Mouse (Mus musculus) heart, adult 18-20 months (tissue): ENCODE data around the gene Zcchc10. TPM values are rescaled to one million over a fixed set of nuclear protein-coding genes. Genes with fewer than 3 reads are reported as not detected.
A peak's percentile ranks its signal among the peaks of the same experiment; 100 is the strongest.
"Not testable (repeated sequence)": the region's sequence is repeated elsewhere in the genome, so short reads cannot be mapped to it uniquely, and the experiment has no call there.

ENCODE experiments used
- DNase-seq, 2 experiments: peaks; one replicate each; pipeline ENCODE4 v3.0.0; 2021 to 2022; ENCODE audit warnings: mixed read lengths in 1 of 2
- total RNA-seq, 2 experiments: library from RNA; stranded (reverse); gene quantifications; 2 replicates each; pipeline ENCODE4 v1.2.3; 2021

Gene Zcchc10
- total RNA-seq, 2 experiments from 2014 or later: 6.1 to 6.6 TPM

DNA sequence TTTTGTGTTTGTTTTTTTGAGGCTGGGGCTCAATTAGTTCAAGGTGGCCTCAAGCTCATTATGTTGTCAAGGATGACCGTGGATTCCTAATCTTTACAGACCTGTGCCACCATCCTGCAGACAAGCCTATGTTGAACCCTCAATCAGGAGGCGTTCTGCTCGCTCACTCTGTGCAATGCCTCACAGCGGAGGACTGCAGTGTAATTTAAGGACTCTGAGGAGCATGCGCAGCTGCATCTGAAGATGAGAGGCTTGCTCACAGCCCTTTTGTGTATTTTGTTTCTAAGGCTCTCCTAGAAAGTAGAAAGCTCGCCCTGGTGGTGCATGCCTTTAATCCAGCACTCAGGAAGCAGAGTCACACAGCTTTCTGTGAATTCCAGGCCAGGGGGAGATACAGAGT, 7.5 kb upstream of the Zcchc10 start:
- no peak for DNase-seq

- DNase-seq: no peak
These were observed 6.4 kb upstream of the Zcchc10 start for GRCm38 (mm10) chr11:53318041-53318440.

- DNase-seq: not testable (repeated sequence)
These were observed 5.9 kb upstream of the Zcchc10 start for GRCm38 (mm10) chr11:53318568-53318967.

- DNase-seq: not testable (repeated sequence)
These were observed 4.6 kb upstream of the Zcchc10 start for GRCm38 (mm10) chr11:53319867-53320266.

- DNase-seq: no peak
These were observed 5.8 kb downstream of the Zcchc10 start for GRCm38 (mm10) chr11:53330325-53330724.

DNA sequence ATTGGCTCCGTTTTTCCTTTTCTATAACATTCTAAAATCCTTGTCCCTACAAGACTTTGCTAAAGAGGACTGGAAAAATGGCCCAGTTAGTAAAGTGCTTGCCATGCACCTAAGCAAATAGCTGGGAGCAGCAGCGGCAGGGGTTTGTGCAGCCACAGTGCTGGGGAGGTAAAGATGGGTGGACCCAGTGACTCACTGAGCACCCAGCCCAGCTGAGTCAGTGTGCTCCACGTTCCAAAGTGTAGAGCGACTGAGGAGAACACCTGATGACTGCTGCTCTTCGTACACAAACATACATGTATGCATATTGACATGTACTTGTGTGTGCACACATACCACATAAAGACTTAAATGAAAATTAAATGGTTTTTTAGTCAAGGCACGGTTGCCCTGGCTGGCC, 6.6 kb downstream of the Zcchc10 start:
- DNase-seq: no peak

DNA sequence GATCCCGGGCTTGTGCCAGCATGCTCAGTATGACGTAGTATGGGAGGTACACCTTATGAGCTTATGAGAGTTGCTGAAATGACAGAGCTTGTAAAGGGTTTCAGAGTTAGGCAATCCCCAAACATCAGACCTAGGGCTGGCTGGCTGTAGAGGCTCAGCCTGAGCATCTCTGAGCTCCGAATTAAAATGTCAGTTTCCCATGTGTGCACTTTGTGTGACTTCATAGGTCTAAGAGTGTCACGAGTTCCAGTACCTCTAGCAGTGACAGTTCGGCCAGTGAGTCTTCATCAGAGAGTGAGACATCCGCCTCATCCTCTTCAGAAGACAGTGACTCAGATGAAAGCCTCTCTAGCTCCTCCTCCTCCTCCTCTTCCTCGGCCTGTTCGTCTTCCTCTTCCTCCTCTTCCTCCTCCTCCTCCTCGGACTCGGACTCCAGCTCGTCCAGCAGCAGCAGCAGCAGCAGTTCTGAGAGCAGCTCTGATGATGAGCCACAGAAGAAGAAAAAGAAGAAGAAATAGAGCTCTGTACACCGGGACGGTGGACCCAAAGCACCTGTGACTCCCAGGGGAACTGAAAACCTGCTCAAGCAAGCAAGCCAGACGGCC, 7.7 kb downstream of the Zcchc10 start:
- no peak for DNase-seq

- no peak for DNase-seq
These were observed 11.2 kb downstream of the Zcchc10 start for GRCm38 (mm10) chr11:53335505-53336181.

GRCm38 (mm10) chr11:53336182-53336571, 11.7 kb downstream of the Zcchc10 start:
- no peak for DNase-seq

DNA sequence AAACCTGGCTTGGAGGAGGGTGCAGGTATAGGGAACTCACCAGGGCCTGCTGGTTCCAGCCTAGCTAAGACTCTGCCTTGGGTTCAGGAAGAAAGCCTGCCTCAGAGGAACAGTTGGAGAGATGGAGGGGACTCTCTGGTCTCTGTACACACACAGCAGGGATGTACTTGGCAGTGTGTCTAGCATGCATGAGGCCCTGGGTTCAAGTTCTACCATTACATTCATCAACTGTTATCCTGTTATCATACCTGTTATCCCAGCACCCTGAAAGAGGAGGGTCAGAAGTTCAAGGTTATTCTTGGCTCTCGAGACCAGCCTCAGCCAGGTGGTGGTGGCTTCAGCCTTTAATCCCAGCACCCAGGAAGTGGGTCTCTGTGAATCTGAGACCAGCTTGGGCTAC, 12.4 kb downstream of the Zcchc10 start:
- DNase-seq: no peak

- no peak for DNase-seq
These were observed 13.2 kb downstream of the Zcchc10 start for GRCm38 (mm10) chr11:53337684-53338083.

DNA sequence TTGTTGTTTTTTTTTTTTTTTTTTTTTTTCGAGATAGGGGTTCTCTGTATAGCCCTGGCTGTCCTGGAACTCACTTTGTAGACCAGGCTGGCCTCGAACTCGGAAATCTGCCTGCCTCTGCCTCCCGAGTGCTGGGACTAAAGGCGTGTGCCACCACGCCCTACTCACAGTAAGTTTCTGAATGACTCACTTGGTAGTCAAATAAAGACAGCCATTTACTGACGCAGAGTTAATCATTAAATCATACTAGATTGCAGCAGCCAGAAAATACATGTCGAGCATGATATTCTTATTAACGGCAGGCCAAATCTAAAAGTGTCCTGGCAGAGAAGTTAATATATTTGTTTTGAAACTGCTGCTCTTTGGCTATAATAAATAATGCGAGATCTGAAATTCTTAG, 16.5 kb downstream of the Zcchc10 start:
- DNase-seq: not testable (repeated sequence)

- DNase-seq: no peak
These were observed 18.2 kb downstream of the Zcchc10 start for GRCm38 (mm10) chr11:53342711-53343110.

GRCm38 (mm10) chr11:53345328-53345727, 20.8 kb downstream of the Zcchc10 start:
- no peak for DNase-seq

GRCm38 (mm10) chr11:53345738-53346137, 21.3 kb downstream of the Zcchc10 start:
- DNase-seq: no peak

GRCm38 (mm10) chr11:53350291-53351223, 26.1 kb downstream of the Zcchc10 start, which contains the start of gene Aff4:
TSS of gene Aff4 (plus strand) at chr11:53350833.
- DNase-seq: peak; percentile 88 to 94

DNA sequence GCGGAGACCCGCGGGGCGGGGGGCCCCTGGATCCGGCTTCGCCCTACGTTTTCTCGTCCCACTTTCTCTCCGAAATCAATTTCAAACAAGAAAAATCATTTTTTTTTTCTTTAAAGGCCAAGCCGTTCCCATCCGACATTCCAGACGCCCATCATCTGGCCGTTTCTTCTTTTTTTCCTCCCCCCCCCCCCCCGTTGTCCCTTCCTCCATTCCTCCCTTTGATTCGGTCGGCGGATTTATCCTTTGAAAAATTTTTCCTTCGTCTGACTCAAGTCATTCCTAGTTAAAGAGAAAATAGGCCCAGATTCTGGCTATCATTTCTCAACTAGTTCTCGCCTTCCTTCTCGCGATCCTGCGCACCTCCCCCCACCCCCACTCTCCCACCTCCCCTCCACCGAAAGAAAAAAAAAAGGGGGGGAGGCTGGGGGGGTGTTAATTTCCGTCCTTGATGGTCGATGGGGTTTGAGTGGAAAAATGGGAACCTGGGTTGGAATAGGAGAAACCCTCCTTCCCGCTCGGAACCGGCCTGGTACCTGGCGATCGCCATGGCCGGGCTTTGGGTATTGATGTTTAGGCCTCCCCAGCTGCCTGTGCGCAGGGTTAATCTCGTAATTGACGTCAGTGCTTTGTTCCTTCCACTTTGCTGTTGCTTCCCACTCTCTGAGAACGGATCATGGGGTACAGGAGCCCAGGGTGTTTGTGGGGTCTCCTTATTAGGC, 26.9 kb downstream of the Zcchc10 start:
- DNase-seq: peak; percentile 54 to 70

DNA sequence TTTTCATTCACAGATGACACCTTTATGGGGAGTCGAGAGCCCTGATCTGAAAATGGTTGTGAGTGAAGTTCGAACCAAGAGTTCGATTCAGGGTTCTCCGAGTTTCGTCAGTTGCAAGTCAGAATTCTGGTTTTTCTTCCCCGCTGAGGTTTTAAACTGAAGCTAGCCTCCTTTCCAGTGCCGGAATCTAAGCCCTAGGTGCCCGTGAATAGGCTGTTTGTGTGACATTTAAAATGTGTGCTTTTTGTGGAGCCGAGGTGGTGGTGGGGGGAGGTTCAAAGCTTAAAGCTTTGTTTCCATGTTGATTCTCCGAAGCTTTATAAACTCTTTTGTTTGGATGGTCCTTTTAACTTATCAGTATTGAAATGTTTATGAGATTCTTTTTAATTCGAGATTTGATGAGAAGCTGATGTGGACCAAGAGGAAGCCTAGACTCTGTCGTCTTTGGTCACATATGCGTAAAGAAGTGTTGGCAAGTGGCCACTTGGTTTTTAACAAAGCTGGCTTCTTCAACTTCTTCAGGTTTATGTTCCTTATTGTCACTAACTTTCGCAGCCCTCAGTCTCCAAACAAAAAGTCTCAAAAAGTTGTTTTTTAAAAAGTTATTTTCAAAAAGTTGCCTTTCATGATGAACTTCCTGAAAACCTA, 27.6 kb downstream of the Zcchc10 start:
- peak in 1 of 2 experiments; percentile 32 for DNase-seq

DNA sequence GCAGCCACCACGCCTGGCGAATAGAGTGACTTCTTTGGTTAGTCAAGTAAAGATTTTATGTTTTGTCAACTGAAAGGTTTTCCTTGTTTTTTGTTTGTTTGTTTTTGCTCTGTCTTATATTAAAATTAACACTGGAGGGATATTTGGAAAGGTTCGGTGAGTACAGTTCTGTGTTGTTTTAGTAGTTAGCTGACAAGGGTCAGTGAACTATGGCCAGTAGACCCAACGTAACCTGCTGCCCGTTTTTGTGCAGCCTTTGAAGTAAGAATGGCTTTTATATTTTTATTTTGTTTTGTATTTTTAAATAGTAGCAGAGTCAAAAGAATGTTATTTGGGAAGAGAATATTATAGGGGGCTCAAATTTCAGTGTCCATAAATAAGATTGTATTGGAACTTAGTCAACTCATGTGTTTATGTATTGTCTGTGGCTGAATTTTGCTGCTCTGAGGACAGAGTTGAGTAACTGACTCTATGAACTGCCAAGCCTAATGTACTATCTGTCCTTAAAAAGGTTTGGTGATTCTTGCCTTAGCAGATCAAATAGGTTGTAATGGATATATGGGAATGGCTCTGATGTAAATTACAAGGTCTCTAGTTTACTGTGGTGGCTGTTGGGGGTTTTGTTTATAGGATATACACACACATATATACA, 34.2 kb downstream of the Zcchc10 start:
- DNase-seq: no peak

DNA sequence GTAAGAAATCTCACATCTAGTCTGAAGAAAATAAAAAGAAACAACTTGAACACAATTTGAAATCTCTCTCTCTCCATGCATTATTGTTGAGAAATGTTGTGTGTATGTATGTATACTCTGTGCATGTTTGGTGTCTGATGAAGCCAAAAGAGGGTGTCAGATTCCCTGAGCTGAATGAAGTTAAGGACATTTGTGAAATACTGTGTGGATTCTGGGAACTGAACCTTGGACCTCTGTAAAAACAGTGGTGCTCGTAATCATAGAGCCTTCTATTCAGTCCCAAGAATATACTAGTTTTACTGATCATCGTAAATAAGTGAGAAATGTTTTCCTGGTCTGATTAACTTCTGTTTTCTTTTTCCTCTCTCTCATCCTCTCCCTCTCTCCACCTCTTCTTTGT, 42.6 kb downstream of the Zcchc10 start:
- no peak for DNase-seq

DNA sequence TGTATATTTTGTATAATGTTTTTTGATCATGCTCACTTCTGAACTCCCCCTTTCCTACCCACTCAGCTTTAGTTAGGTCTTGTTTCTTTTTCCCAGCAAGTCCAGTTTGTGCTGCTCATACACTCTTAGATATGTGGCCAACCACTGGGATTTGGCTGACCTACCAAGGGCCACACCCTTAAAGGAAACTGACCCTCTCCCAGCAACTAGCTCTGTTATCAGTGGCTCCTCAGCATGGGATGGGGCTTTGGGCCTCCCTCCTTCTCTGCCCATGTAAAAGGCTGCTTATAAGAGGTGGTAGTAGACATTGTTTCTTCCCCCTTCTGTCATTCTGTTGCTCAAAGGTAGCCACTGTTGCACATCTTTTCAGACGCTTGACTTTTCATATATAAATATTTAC, 54.4 kb downstream of the Zcchc10 start:
- DNase-seq: peak in 1 of 2 experiments; percentile 34
